Mouse (Mus musculus): ENCODE data around the gene Gna14.

DNA sequence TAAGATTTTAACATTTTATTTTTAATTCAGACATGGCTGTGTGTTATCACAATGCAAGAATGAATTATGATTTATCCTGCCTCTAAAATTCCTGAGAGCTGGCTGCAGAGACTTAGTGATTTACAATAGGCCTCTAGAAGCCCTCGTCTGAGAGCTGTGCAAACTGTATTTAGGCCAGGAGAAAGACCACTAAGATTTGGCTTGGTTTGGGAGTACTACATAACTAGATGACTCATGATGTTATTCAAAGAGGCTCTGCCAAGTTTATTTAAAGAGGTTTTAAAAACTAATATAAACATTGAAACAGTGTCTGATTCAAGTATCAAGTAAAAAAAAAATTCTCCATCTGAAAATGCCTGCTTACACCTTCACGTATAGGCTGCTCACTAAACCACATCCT lies 123.0 kb downstream of the Gna14 start:
- TF ChIP-seq POLR2A (IDR thresholded peaks at IDR 0.05; ENCODE audit: control insufficient read depth, extremely low read depth, insufficient read depth, low read length, poor library complexity) (no peak), CTCF (IDR thresholded peaks at IDR 0.05; ENCODE audit: borderline replicate concordance, control insufficient read depth, extremely low read depth, insufficient read depth, low read length, poor library complexity) (no peak)
